Mouse (Mus musculus) mouse embryonic stem cell (cell line): ENCODE results near the gene Ifi35.

ENCODE experiments used
- in situ Hi-C, 2 experiments: fragments of 300-500 bp; cut with MboI; formaldehyde crosslinking; loops; 1 replicate in 1 of 2; 3 replicates in 1 of 2; pipeline ENCODE4 v1.14.3; 2019 to 2020; ENCODE audit warnings: low sequenced_read_pairs in 2 of 2, low pct_unique_long_range_greater_than_20kb in 1 of 2, mixed read lengths in 1 of 2; ENCODE audit not compliant: unreplicated experiment in 1 of 2

Gene Ifi35

GRCm38 (mm10) chr11:101484814-101485213, 36.6 kb downstream of the Ifi35 start:
- in situ Hi-C loops = no loop called here

- in situ Hi-C loops = no loop called here
Observed at GRCm38 (mm10) chr11:101485509-101486028, 37.4 kb downstream of the Ifi35 start.

DNA sequence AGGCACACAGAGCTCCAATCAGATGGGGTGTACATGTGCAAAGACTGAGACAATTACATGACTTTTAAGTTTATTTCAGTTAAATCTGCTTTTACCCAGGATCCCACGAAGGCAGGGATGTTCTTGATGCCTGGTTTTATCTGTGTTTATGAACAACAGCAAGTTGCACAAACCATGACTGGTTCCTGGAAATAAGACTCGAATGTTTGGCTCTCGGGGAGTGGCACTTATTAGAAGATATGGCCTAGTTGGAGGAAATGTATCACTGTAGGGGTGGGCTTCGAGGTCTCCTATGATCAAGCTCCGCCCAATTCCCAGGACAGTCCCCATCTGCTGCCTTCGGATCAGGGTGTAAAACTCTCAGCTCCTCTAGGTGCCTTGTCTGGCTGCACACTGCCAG, 37.9 kb downstream of the Ifi35 start:
- in situ Hi-C loops = no loop called here

- in situ Hi-C loops = no loop called here
Observed at GRCm38 (mm10) chr11:101506269-101506780, 58.1 kb downstream of the Ifi35 start.

- in situ Hi-C loops = no loop called here
Observed at GRCm38 (mm10) chr11:101507090-101507489, 58.9 kb downstream of the Ifi35 start.
